Mouse (Mus musculus) urinary bladder, adult 2 months (tissue): ENCODE measurements around the gene Nubpl. TPM values are rescaled to one million over a fixed set of nuclear protein-coding genes. Genes with fewer than 3 reads are reported as not detected.
A peak's percentile ranks its signal among the peaks of the same experiment; 100 is the strongest.
"Not testable (repeated sequence)": the region's sequence is repeated elsewhere in the genome, so short reads cannot be mapped to it uniquely, and the experiment has no call there.

ENCODE experiments used
- DNase-seq: peaks from one replicate; pipeline ENCODE4 v3.0.0; 2022; ENCODE audit warnings: low spot score
- polyA plus RNA-seq: library from polyadenylated mRNA; depleted of rRNA; stranded (reverse); fragments of >200 nt; gene quantifications from 2 replicates; pipeline ENCODE4 v1.2.3, GENCODE M21; 2012; rRNA removed

Gene Nubpl
- polyA plus RNA-seq, result 4.2 TPM in 2 replicates

DNA sequence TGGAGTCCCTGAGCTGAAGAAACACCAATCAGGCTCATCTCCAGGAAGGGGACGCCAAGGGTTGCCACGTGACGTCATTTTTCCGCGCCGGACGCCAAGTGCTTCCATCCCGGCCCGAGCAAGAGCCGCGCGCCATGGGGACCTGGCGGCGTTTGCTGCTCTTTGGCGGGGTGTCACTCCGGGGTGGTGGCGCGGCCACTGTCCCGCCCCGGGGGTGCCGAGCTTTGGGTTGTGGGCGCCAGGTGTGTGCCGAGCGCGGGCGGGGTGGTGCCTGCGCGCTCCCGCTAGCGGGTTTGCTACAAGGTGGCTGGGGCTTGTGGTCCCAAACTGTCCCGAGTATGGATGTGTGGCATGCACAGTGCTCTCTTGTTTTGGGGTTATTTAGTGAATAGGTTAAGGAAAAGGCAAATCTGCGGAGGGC is at the start of gene Nubpl:
TSS of gene Nubpl (plus strand) at position 88 of the 421 bp plus-strand sequence.
- peak; percentile 90 for DNase-seq

DNA sequence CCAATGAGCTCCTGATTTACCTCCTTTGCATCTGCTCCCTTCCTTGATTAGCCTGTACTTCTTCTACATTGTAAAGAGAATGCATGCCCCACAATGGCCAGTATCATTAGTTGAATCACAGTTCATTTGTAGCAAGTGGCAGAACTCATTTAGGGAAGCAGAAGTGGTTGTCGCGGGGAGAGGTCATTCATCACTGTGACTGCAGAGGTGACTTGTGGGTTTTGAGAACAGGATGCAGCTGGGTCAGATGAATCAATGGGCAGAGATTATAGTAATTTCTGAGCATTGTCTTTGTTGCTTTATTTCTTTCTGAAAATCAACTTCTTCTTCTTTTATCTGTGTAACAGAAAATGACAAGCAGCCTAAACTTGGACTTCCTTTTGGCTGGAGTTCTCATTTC is 48.2 kb upstream of the Nubpl start:
- DNase-seq, result no peak

DNA sequence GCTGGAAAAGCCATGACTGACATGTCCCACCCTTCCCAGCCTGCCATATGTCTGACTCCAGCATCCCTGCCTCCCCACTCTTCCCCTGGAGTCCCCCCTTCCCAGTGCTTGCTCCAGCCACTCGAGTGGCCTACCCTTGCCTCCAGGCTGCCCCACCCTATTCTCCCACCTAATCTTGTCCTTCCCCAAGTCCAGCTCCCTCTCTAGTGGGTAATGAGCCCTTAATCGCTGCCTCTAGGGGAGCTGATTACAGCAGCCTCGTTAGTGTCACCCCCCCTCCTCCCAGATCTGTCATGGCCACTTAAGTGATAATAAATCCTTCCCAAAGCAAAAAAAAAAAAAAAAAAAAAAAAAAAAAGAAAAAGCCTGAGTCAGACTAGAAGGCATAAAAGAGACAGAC is 18.2 kb upstream of the Nubpl start:
- DNase-seq, result not testable (repeated sequence)

DNA sequence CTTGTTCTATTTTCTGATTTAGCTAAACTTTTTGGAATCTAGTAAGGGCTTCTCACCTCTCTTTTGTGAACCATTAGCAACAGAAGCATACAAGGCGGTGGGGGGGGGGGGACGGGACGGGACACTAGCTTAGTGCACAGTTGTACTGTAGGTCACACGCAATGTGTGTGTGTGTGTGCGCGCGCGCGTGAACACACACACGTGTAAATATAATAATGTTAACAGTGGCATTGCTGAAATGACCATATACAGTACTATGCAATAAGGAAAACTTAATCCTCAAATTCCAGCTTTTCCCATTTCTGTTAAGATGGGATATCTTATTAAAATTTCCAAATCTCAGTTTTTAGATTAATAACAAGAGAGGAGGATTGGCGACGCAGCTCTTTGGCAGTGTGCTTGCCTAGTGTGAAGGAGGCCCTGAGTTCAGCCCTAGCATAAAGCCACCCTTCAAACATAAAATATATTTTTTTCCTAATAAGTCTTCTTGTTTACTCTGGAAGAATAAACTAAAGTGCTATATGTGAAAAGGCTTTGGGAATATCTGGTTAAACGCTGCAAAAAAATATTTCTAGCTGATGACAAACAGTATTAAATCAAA is 388 bp upstream of the Nubpl start:
- no peak for DNase-seq

DNA sequence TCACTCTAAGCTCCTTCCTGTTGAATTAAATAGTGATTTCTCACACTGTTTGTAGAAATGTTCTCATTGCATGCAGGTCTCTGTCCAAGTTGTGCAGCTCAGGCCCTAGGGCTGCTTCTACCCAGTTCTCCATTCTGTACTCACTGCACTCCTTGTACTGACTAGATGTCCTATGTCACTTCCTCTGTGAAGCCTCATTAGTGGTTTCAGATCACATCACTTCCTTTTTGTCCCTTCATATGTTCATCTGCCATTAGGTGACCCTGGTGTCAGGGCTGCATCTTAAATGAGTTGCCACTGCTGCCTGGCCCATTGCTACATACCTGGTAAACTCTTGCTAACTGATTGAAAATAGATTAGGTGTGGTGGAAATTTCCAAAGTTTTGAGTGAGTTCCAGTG is 22.7 kb downstream of the Nubpl start:
- DNase-seq, result no peak

DNA sequence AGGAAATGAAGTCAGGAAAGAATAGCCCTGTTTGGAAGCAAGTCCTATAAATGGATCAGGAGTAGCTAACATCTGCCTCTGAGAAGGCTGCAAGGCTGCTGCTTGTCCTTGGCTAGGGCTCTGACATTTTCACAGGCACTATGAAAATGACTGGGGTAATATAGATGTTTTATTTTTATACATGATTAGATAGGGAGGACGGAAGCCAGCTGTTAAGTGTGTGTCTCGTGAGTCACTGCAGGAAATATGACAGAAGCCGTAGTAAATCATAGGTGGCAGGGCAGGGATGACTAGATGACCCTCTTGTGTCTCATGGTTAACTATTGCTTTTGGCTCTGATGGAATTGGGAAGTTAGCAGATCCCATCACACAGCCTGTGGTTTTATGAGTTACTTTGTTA is 28.9 kb downstream of the Nubpl start:
- no peak for DNase-seq

DNA sequence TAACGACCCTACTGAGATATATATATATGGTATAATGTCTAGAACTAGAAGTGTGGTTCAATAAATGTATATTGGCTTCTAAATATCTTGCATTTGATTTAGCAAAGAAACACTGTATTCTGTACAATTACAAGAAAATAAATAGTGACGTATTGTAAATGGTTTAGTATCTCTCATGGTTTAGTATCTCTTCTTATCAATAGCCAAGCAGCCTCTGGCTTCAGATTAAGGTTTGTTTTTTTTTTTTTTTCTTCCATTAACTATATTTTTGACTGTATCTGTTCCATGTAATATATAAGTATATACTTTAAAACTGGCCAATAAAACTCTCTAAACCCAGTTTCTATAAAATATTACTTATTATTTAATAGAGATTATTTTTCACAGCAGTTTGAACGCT is 31.5 kb downstream of the Nubpl start:
- no peak for DNase-seq

DNA sequence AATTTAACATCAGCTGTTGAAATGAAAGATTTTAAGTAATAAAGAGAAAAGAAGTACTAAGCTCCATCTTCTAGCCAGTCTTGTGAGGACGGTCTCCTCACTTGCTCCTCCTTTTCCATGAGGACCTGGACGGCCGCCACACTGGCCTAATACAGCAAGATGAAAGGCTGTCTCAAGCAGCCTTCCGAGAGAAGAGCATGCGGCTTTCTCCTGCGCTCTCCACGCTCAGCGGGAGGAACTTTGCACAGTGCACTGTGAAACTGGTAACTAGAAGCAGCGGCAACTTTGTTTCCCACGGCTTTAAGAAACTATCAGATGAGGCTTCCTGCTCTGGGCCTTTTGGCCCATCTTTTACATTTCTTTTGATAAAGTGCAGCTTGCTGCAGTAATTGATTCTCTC is 34.7 kb downstream of the Nubpl start:
- DNase-seq, result no peak

DNA sequence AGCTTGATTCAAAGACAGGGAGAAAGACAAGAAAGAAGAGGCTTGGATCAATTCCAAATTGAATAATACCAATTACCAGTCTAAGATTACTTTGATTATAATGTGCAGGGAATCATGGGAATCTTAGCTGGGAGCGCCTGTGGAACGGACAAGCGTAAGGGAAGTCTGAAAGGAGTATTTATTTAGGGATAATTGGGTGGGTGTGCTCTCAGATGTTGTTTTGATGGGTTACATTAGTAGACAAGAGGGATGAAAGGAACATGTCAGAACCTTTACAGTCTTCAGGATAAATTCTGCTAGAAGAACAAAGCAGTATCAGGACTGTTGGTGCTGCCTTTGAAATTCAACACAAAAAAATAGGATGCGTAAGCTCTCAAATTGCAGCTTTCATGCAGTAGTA is 40.8 kb downstream of the Nubpl start:
- no peak for DNase-seq

DNA sequence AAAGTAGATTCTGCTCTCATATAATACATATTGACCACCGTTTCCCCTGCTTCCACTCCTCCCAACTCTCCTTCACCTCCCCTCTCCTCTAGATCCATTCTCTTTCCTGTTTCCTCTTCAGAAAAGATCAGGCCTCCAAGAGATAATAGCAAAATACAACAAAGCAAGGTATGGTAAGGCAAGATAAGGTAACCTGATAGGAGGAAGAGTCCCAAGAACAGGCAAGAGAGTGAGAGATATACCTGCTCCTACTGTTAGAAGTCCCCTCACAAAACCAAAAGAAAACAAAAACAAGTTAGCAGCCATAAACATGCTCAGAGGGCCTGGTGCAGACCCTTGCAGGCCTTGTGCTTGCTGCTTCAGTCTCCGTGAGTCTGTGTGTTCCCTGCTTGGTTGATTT is 49.1 kb downstream of the Nubpl start:
- DNase-seq, result no peak

DNA sequence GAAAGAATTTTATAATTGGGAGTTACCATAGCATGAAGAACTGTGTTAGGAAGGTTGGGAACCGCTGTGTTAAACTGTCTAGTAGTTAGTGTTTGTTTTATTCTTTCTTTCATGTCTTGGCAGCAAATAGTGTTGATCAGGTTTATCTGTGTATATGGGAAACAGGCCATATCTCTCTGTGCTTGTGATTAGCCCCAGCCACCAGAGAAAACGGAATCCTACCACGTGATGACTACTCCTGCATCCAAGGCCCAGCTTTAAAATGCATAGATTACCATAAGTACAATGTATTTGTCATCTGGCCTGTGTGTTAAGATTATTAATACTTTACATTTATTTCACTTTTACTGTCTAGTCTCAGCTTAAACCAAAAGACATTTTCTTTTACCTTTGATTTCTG is 51.9 kb downstream of the Nubpl start:
- no peak for DNase-seq

DNA sequence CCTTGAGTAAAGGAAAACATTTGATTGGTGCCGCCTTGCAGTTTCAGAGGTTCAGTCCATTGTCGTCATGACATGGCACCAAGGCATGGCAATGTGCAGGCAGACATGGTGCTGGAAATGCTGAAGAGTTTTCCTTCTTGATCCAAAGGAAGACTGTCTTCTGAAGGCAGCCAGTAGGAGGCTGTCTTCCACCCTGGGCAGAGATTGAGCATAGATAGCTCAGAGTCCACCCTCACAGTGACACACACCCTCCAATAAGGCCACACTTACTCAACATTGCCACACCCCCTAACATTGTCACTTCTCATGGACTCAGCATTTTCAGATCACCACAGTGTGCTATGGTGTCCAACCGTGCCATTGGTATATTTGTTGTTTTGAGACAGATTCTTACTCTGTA is 54.5 kb downstream of the Nubpl start:
- no peak for DNase-seq

DNA sequence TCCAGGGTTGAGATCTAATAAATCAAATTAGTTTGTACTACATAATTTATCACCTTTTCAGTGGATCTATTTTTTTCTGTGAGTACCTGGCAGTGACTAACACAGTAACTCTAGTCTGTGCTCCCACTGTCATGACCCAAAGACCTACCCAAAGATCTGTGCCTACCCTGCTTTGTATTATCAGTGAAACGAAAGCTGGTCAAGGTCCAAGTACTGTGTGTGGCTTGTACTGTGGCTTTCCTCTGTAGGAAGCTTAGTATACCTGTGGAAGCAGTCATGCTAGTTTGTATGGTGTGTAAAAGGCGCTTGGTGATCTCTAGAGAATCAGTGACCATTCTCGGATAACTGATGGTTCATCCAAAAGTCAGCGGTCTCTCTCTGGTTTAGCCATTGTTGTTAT is 57.4 kb downstream of the Nubpl start:
- DNase-seq, result no peak

DNA sequence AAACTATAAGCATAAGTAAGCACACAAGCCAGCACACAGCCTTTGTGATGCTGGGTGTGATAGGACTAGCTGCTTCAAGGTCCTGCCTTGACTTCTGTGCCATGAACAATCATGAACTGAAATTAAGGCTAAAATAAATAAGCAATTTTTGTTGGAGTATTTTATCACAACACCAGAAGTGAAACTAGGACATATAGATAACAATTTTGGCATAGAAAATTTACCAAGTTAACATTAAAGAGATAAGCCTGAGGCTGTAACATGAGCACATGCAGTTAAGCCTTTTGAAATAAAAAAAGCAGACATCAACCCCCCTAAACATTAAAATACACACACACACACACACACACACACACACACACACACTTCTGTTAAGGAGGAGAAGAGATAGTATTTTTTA is 66.9 kb downstream of the Nubpl start:
- DNase-seq, result no peak

DNA sequence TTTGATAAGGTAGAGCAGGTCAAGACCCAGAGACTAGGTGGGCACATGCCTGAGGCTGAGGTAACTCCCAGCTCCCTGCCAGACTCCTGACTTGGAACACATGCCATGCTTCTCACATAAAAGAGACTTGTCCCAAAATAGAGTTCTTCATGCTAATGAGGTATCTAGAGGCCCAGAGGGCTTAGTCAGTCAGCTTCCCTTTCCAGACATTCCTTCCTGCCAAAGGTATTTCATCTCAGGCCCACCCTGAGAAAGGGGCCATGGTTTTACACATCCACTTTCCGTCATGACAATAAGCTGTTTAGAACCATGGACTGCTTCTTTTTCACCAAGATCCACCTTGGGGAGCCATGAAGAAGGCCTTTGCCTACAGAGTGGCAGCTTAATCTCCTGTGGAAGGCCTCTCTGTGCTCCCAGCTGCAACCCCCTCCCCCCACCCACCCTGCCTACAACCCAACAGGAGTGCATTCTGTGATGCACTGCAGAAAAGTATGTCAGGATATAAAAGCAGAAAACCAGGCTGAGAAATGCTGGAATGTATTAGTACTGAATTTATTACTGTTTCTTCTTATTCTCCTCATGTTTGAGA is 88.8 kb downstream of the Nubpl start:
- no peak for DNase-seq

DNA sequence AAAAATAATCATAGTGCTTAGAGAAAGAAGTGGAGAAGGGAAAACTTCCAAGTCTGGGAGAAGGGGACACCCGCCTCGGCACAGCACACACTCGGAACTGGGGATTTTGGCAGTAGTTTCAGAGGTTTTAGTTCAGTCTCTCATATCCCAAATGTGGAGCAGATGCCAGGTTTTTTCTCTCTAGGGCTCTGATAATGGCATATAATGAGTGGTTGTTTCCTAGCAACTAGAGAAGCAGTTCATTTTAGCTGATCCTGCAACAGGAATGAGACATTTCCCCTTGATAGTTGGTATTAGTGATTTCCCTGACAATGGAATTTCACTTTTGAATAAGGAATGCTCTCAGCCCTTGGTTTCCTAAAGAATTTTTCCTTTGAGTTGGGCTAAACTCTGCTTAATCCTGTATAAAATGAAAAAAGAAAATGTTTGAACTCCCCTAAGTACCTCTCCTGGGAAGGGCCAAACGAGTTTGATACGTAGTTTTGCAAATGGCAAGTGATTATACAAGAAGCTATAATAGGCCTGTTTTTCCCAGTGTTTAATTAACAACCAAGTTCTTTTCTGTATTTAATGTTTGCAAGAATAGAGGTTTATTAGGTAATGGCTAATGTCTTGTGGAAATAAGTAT is 89.5 kb downstream of the Nubpl start:
- no peak for DNase-seq

DNA sequence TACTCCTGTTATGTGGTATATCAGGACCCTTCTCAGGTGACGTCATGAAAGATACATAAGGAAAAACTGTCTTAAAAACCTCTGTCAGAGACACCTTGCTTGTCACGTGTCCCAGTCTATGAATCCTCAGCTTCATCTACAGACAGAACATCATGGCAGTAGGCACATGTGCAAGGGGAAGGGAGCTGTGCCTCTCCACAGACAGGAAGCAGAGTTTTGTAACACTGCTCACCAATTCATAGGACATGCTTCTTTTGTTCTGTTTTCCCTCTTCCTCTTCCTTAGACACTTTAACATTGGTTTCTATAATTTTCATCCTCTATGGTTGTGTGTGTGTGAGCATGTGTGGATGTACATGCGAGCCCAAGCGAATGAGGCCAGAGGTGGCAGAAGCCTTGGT is 100.9 kb downstream of the Nubpl start:
- DNase-seq, result no peak

DNA sequence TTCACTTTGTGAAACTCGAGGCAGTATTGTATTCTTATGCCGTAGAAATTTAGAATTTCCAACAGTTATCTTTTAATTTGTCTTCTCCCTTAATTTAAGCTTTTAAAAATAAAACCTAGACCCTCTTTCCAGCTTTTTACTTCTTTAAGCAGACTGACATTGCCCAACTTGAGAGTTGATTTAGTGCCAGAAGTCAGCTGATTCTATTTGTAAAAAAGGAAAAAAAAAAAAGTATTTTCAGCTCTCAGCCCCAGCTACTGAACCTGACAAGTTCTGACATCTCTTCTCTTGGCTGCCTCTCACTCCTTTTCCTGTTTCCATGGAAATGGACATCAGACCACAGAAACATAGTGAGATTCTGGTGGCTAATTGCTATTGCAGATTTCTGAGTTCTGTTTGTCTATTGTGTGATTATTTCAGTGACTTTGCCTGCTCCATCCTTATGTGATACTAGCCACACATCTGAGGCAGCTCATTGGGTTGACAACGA is 111.6 kb downstream of the Nubpl start:
- DNase-seq, result no peak

DNA sequence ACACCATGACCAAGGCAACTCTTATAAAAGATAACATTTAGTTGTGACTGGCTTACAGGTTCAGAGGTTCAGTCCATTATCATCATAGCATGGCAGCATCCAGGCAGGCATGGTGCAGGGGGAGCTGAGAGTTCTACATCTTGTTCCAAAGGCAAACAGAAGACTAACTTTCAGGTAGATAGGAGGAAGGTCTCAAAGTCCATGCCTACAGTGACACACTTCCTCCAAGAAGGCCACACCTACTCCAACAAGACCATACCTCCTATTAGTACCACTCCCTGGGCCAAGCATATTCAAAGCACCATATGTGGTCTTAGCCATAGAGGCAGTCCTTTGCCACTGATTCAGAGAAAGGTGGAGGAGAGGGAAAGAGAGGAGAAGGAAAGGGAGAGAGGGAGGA is 113.6 kb downstream of the Nubpl start:
- DNase-seq, result no peak

DNA sequence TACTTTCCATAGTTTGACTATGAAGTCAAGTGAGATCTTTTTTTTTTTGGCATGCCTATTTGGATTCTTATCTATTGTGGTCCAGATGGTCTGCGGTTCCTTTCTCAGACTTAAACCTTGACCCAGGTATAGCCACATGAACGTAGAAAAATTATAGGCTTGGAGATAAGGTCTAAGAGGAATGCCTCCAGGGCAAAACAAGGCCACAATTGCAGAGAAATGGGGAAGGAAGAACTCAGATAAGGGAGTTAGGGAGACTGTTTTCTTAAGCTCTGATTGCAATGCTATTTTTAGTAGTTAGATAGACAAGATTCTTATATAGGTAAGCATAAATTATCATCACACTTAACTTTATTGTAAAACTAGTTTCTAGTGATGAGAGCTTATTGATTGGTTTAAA is 117.3 kb downstream of the Nubpl start:
- no peak for DNase-seq

DNA sequence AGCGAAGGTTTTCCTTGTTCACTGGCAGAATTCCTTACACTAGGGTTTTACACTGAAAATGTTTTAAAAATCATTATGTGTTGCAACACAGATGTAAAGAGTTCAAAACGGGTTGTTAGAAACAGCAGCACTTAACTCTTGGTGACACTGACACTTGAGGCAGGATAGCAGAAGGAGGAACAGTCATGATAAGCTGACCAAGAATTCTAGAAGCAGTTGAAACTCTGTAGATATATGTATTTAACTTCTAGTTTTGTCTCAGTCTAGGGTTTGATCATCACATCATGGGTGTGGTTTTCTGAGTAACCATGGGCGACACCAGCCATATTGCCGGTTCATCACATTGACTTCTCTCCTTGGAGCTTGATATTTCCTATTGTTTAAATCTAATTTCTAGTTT is 127.4 kb downstream of the Nubpl start:
- no peak for DNase-seq

DNA sequence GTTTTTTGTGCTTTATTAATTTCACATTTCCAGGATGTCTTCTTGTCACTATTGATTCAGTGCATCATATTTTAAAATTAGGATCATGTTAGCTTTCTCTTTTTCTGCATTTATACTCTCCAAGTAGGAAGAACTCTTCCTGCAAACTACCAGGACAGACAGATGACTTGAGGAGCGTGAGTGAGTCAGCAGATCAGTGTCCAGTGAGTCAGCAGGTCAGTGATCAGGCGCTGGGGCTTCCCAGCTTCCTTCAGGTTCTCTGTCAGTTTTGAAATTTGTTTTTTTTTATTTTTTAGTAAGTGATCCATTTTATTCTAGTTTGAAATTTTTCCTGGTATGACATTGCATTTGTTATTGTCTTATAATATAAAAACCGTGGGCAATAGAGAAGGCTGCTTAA is 131.2 kb downstream of the Nubpl start:
- no peak for DNase-seq

DNA sequence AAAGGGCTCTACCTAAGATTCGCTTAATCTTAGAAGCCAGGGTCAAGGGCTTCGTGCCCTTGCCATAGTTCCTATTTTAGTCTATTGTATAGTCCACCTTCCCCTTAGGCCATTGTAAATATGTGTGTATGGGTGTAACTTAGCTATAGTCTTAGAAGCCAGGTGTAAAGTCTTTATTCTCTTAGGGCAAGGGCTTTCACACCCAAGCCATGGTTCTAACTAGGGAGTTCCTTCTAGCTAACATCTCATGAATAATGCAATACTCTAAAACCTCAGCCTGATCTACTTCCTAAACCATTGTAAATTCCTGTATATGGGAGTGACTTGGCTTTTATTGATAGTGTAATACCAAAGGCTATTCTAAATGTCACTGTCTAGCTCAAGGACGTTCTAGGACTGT is 134.4 kb downstream of the Nubpl start:
- DNase-seq, result not testable (repeated sequence)

DNA sequence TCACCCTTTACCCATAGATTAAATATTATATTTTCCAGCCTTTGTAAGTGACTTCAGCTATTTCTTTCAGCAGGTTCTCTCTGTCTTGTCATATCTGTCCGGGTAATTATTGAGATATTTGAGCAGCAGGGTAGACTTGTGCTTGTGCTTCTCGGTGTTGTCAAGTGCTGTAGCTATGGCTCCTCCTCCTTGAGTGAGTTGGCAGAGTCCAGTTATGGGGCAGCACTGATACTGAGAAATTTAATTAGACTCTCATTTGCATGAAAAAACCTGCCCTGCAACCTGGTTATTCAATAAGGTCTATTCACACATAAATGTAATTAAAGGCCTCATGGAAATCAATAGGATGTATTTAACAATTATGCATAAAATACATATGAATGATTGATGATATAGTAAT is 145.2 kb downstream of the Nubpl start:
- DNase-seq, result no peak
